Mouse (Mus musculus) urinary bladder, postnatal 14 days (tissue): ENCODE results near the gene Cblc.

ENCODE experiments used
- DNase-seq: peaks from one replicate; pipeline ENCODE4 v3.0.0; 2021; ENCODE audit warnings: low spot score

Cblc gene

DNA sequence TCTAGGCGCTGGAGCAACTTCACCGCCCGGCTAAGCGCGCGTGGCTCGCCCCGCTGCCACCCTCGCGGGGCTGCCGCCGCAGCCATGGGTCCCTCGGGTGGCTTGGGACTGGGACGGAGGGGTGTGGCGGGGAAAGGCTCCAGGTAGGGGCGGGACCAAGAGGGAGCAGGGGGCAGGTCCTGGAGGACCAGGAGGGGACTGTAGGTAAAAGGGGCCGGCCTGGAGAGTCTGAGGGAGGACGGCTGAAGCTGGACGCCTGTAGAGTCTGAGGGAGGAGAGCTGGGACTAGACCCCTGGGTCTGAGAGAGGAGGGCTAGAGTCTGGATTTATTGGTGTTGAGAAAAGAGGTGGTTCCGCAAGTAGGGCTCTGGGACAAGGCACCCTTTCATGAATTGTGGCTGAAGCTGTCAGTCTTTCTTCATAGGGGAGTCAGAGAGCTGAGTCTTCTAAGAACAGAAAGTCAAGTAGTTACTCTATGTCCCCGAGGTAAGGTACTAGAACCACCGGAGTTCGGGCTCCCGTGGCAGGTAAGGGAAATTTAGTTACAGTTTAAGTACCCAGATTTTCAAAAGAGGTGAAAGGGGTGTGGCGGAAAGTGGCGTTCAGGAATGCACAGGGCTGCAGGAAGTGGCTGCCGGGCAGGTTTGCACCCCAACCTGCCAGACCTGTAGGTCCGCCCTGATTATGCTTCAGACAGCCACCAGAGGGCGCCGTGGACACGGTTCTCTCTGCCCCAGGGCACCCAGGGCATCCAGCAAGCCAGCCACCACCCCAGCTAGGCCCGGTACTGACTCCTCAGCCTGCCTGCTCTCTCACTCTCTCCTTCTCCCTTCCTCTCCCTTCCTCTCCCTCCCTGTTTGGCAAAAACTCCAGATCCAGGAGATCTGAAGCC is at the start of gene Cblc:
Gene Cblc (minus strand): TSS at position 113 of the 892 bp plus-strand sequence.
- DNase-seq, result peak; percentile 93

DNA sequence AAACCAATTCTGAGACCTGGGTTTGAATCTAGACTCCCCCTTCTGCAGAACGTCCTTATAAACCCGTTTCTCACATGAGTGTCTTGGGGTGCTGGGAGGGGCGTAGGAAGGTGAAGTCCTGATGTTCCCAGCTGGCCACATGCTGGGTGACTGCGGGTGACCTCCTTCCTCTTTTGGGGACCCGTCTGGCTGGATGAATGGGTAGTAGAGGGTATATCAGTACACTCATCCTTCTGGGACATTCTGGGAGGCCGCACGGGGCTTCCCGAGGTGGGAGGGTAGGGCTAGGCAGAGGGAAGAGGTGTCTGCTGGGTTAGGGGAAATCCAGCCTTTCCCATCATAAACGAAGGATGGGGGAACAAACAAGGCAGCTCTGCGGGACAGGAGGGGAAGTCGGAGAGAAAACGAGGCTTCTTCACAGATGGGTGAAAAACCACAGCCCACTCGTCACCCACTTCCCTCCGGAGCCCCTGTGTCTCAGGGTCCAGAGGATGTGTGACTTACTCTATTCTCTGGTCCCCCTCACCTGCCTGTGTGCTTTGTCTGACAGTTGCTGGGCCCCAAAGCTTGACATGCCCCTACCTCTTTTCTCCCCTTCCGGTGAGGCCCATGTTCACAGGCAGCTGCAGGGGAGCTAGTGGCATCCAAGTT is 48.0 kb upstream of the Cblc start:
- no peak for DNase-seq

DNA sequence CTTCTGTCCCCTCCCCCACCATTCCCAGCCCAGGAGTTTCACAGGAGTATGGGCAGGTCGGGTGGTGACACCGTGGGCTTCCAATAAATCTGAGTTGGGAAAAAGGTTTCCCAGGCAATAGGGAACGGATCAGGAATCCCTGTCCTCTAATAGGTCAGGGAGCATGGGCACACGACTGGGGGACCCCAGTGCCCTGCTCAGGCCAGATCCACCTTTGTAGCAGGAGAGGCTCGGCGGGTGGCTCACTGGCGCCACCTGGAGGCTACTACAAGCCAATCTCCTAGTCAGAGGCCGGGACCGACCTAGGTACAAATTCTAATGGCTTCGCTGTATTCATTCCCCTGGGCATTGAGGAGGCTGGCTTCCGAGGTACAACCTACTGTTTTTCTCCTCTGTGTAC is 47.0 kb upstream of the Cblc start:
- peak; percentile 78 for DNase-seq

- no peak for DNase-seq
Observed at GRCm38 (mm10) chr7:19842885-19843504, 46.4 kb upstream of the Cblc start.

GRCm38 (mm10) chr7:19841686-19842413 is 45.2 kb upstream of the Cblc start:
- no peak for DNase-seq

DNA sequence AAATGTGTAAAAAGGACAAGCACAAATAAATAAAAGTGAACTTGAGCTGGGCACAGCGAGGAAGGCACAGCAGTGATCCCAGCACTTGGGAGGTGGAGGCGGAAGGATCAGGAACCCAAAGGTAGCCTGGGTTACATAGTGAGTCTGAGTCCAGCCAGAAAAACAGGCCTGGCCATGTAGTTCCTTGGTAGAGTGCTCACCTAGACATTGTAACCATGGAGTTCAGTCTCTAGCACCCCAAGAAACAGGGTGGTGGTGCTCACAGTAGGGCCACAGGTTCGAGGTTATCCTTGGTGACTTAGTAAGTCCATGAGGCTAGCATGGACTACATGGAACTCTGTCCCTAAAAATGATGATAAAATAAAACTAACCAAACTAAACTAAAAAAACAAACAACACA is 44.3 kb upstream of the Cblc start:
- no peak for DNase-seq

DNA sequence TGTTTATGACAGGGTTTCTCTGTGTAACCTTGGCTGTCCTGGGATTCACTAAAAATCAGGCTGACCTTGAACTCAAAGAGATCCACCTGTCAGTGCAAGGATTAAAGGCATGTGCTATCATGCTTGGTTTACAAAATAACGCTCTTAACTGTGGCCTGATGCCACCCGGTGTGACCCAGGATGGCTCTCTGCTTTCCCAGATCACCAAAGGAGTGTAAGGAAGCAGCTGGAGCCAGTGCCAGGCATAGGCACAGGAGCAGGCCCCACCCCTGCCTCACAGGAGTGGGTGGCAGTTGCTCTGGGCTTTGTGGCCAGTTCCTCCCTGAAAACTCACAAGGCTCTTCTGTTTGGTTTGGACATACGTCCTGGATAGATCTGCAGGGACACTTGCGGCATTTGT is 43.8 kb upstream of the Cblc start:
- DNase-seq, result no peak

- no peak for DNase-seq
Observed at GRCm38 (mm10) chr7:19836843-19837242, 40.2 kb upstream of the Cblc start.

DNA sequence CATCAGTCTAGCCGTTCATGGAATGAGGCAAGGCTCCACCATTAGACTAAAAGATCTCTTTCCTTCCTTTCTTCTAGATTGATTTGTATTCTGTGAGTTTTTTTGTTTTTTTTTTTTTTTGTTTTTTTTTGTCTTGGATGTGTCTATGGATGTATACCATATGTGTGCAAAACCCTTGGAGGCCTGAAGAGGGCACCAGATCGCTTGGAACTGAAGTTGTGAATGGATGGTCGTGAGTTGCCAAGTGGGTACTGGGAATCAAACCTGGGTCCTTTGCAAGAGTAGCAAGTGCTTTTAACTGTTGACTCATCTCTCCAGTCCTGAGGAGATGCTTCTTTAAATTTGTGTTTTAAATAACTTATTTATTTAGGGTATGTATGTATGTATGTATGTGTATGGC is 37.4 kb upstream of the Cblc start:
- DNase-seq, result no peak

DNA sequence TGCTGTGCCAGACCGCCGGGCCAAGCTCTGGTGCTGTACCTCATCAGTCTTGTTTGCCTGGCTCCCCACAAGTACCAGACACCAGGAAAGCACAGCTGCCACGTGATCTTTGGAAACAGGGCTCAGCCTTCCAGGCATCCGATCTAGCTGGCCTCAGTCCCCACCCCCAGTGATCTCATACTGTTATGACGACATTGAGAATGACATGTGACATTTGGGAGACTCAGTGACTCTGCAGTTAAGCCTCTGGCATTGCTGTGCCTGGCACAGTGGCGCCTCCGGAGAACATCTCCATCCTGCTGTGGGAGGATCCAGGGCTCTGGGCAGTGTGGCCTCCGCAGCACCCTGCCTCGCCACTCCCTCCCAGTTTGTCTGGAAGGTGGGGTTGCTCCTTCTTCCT is 35.2 kb upstream of the Cblc start:
- no peak for DNase-seq

DNA sequence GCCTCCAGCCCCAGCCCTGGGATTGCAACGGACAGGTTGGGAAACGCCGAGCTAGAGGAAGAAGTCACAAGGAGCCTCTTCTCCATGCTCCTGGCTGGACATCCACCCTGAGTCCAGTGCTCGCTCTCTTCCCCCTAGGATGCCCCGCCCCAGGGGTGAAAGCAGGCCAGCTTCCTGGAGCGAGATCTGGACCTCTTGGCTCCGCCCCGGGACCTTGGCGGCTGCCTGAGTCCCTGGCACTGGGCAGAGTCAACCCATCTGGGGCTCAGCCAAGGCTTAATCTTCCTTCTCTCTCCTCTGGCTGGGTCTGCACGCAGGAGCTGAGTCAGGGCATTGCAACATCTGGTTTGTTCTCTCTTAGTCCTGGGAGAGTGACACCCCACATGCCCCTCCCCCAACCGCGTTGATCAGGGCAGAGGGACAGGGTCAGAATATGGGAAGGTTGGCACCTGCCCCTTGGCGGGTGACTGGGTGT is 34.1 kb upstream of the Cblc start:
- DNase-seq, result peak; percentile 95

- no peak for DNase-seq
Observed at GRCm38 (mm10) chr7:19829694-19830093, 33.1 kb upstream of the Cblc start.

DNA sequence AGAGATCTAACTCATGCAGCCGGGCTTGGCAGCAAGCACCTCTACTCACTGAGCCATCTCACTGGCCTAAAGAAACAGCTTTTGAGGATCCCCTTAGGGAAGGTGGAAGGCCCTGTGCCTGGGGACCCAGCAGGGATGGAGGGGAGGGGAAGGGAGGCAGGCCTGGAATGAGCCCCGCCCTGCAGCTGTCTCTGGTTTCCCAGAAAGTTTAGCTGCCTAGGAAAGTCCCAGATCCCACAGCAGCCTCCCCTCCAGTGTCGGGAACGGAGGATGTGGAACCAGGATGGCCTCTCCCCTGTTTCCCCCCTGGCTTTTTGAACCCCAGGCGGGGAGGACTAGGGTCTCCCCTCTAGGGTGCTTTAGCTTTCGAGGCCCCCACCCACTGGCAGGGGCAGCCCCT is 30.1 kb upstream of the Cblc start:
- DNase-seq, result peak; percentile 48

GRCm38 (mm10) chr7:19824182-19824973 is 27.8 kb upstream of the Cblc start:
- peak; percentile 96 for DNase-seq

DNA sequence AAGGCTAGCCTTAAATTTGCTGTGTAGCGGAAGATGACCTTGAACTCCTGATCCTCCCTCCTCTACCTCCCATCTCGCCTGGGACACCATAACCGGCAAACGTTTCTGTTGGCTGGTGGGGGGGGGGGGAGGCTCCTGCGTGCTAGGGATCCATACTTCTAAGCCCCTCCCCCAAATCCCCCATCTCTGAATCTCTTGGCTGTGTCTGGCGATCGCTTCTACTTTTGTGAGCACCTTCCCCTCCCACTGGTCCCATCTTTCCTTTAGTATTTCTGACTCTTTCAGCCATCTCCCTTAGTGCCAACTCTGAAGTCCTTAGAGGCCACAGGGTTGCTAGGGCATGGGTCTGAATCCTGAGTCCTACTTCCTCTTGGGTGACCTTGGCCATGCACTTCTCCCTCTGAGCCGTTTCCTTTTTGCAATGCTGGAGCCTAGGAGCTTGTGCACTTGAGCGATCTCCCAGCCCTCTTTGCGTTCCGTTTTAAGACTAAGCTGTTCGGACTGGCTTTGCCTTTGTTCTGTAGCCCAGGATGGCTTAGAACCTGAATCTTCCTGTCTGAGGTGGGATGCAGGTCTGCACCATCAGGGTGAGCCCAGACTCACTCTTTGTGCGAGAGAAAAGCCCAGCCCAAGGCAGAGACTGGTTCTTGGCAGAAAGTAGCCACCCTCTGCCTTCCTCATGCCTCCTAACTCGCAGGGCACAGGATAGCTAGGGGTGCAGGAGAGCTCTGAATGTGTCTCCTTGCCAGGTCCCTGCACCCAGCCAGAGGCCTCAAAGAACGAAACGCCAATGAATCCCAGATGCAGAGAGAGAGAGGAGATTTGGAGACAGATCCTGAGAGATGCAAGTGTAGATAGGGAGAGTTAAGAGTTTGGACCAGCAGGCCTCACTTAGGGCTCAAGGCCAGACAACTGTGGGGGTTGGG is 26.9 kb upstream of the Cblc start:
- no peak for DNase-seq

GRCm38 (mm10) chr7:19822604-19823058 is 26.0 kb upstream of the Cblc start, which contains the start of gene Bcl3:
Bcl3 (minus strand) TSS chr7:19822770.
- DNase-seq, result peak; percentile 71

GRCm38 (mm10) chr7:19822193-19822592 is 25.6 kb upstream of the Cblc start:
- no peak for DNase-seq

DNA sequence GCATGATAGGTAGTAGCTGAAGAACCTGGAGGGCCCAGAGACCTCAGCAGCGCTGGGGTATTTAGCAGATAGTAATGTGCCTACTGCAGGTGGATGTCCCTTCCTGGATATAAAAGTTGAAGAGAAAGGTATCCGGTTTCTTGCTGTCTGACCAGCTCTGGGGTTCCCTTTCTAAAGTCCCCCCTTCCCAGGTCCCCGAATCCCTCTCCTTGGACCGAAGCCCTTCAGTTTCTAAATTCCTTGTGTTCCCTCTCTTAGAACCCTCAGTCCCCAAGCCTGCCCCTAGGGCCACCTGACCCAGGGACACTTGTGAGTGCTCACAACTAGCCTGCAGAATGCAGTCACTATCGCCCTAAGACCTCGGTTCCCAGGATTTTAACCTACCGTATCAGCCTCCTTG is 25.0 kb upstream of the Cblc start:
- DNase-seq, result no peak

GRCm38 (mm10) chr7:19820347-19821048 is 23.9 kb upstream of the Cblc start:
- DNase-seq, result no peak
